Mouse (Mus musculus) forebrain, postnatal 0 days (tissue): Measurements from ENCODE around the gene Heatr5a. TPM values are rescaled to one million over a fixed set of nuclear protein-coding genes. Genes with fewer than 3 reads are reported as not detected.

Experiments used
- ATAC-seq: fragments of 200-750 bp; cut with Nextera tagmentation; 2 replicates; pipeline ENCODE4 v1.8.0; 2017; ENCODE audit warnings: mild to moderate bottlenecking, moderate library complexity
- DNase-seq: peaks from one replicate; pipeline ENCODE4 v3.0.0-alpha.2; 2015
- H3K27ac ChIP-seq: fragments of 300-500 bp; sonication (generic); 2 replicates; pipeline ENCODE4 v1.5.1; 2014; ENCODE audit warnings: low read depth, mild to moderate bottlenecking, antibody characterized with exemption, low read length, moderate library complexity, mixed read lengths
- H3K27me3 ChIP-seq: fragments of 300-500 bp; sonication (generic); 2 replicates; pipeline ENCODE4 v1.6.1; 2014; ENCODE audit warnings: mild to moderate bottlenecking, low read length, mixed read lengths; ENCODE audit not compliant: insufficient read depth
- H3K36me3 ChIP-seq: fragments of 300-500 bp; sonication (generic); 2 replicates; pipeline ENCODE4 v1.6.1; 2014; ENCODE audit warnings: mild to moderate bottlenecking, moderate library complexity; ENCODE audit not compliant: insufficient read depth
- H3K4me1 ChIP-seq: fragments of 300-500 bp; sonication (generic); 2 replicates; pipeline ENCODE4 v1.6.1; 2014; ENCODE audit warnings: antibody characterized with exemption; ENCODE audit not compliant: insufficient read depth
- H3K4me2 ChIP-seq: fragments of 300-500 bp; sonication (generic); 2 replicates; pipeline ENCODE4 v1.6.1; 2014; ENCODE audit warnings: low read depth, mild to moderate bottlenecking, moderate library complexity
- H3K4me3 ChIP-seq: fragments of 300-500 bp; sonication (generic); 2 replicates; pipeline ENCODE4 v1.5.1; 2014; ENCODE audit warnings: low read depth, low read length, mixed read lengths
- H3K9ac ChIP-seq: fragments of 300-500 bp; sonication (generic); 2 replicates; pipeline ENCODE4 v1.6.1; 2014; ENCODE audit warnings: mild to moderate bottlenecking
- H3K9me3 ChIP-seq: fragments of 300-500 bp; sonication (generic); 2 replicates; pipeline ENCODE4 v1.6.1; 2016; ENCODE audit warnings: low read length
- CTCF ChIP-seq: sonication (generic); IDR thresholded peaks from 2 replicates; pipeline ENCODE4 v1.5.1; 2016; ENCODE audit warnings: antibody characterized with exemption, control low read depth, low read depth
- WGBS: fragments of 180-500 bp; shearing (Covaris S2); extraction: QIAGEN DNeasy Blood & Tissue Kit; methylation state at CpG from one replicate; pipeline ENCODE4 v1.1.7; 2014; 5-methylcytosine and 5-hydroxymethylcytosine counted together
- polyA plus RNA-seq: library from polyadenylated mRNA; unstranded; fragments of >200 nt; fragmentation: Nextera tagmentation; extraction: Ambion mirVana; gene quantifications from 2 replicates; pipeline ENCODE4 v1.2.1, GENCODE M21; 2015
- total RNA-seq: library from RNA; depleted of rRNA; stranded (reverse); fragments of >200 nt; gene quantifications from 2 replicates; pipeline ENCODE4 v1.2.3, GENCODE M21; 2014

Gene Heatr5a
- total and polyA plus RNA-seq, 2 experiments from 2014 or later, result 2.0 to 15.0 TPM

DNA sequence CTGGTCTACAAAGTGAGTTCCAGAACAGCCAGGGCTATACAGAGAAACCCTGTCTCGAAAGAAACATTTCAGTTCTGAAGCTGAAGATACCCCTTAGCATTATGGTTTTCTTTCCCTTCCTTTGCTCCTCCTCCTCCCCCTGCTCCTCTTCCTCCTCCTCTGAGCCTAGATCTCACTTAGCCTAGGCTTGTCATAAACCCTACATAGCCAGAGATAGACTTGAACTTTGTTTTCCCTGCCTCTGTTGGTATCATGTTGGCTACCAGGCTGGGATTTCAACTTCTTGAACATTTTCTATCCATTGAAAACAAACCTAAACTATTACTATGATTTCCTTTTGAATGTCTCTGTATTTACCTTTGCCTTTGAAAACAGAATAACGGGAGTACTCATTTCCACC, 115.2 kb downstream of the Heatr5a start:
- H3K9me3 ChIP-seq, result no peaks in the 10 kb centered on the region
- TF ChIP-seq CTCF, result no peak
- no peak overlapping the region for H3K27ac ChIP-seq
- WGBS, result 94% methylated on average over 2 of the region's 2 CpGs
- ATAC-seq (no peak), DNase-seq (no peak)
- no peak overlapping the region for H3K9ac ChIP-seq
- H3K27me3 ChIP-seq, result no peaks in the 10 kb centered on the region
- H3K4me2 ChIP-seq, result no peak overlapping the region
- no peaks in the 10 kb centered on the region for H3K4me1 ChIP-seq
- no peak overlapping the region for H3K4me3 ChIP-seq
- no peaks in the 10 kb centered on the region for H3K36me3 ChIP-seq

DNA sequence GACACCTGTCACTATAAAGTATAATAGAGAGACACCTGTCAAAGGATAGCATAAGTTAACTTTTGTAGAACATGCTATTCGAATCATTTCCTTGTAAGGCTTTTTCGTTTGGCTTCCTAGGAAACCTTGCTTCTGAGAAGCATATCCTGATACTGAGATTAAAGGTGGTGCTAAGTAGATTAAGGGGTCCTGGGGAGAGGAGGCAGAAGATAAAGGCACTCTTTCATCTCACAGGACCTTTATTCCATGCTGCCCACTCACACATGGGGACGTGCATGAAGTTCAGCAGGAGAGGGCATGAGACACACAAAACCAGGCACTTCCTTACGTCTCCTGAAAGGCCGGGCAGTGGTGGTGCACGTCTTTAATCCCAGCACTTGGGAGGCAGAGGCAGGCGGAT, 115.7 kb downstream of the Heatr5a start:
- ATAC-seq, result no peak
- no peaks in the 10 kb centered on the region for H3K36me3 ChIP-seq
- no peak overlapping the region for H3K9ac ChIP-seq
- H3K9me3 ChIP-seq, result no peaks in the 10 kb centered on the region
- no peaks in the 10 kb centered on the region for H3K4me1 ChIP-seq
- 77% methylated on average over 7 of the region's 7 CpGs for WGBS
- H3K27ac ChIP-seq, result no peak overlapping the region
- DNase-seq, result no peak
- no peak overlapping the region for H3K4me2 ChIP-seq
- no peaks in the 10 kb centered on the region for H3K27me3 ChIP-seq
- H3K4me3 ChIP-seq, result no peak overlapping the region
- no peak for TF ChIP-seq CTCF

DNA sequence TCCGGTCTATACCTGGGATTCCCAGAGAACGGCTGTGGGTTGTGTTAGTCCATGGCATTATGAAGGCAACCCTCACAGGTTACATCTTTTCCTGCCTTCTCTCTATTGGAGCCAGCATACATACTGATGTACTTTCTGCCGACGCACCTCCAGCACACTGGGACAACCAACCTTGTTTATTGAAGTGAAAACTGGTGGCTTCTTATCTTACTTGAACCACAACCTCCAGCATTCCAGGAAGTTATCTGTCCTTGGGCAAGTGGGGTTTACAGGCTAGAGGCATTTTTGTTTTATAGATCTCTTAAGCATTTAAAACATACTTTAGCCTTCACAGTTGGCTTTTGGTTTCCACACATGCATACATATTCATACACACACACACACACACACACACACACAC, 119.5 kb downstream of the Heatr5a start:
- DNase-seq (no peak), ATAC-seq (no peak)
- H3K9ac ChIP-seq, result no peak overlapping the region
- 88% methylated on average over 4 of the region's 4 CpGs for WGBS
- no peaks in the 10 kb centered on the region for H3K27me3 ChIP-seq
- H3K4me1 ChIP-seq, result no peaks in the 10 kb centered on the region
- no peaks in the 10 kb centered on the region for H3K9me3 ChIP-seq
- no peak overlapping the region for H3K4me3 ChIP-seq
- no peaks in the 10 kb centered on the region for H3K36me3 ChIP-seq
- TF ChIP-seq CTCF, result no peak
- no peak overlapping the region for H3K4me2 ChIP-seq
- H3K27ac ChIP-seq, result no peak overlapping the region

DNA sequence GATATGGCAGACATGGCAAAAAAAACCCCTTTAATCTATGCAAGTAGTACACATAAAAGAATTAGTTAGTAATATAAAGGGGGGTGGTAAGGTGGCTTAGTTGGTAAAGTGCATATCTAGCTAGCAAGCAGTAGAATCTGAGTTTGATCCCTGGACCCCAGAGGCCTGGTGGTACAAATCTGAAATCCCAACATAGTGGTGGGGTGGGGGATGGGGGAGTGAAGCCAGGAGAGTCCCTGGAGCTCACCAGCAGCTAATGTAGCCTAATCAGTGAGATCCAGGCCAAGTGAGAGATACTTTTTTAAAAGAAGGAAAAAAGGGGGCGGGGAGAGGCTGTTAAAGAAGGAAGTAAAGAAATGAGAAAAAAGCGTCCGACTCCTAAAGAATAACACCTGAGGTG, 120.0 kb downstream of the Heatr5a start:
- H3K4me1 ChIP-seq, result no peaks in the 10 kb centered on the region
- no peak for TF ChIP-seq CTCF
- H3K27me3 ChIP-seq, result no peaks in the 10 kb centered on the region
- ATAC-seq (no peak), DNase-seq (no peak)
- H3K4me3 ChIP-seq, result no peak overlapping the region
- no peak overlapping the region for H3K27ac ChIP-seq
- H3K9me3 ChIP-seq, result no peaks in the 10 kb centered on the region
- no peak overlapping the region for H3K9ac ChIP-seq
- 93% methylated on average over 3 of the region's 3 CpGs for WGBS
- no peak overlapping the region for H3K4me2 ChIP-seq
- no peaks in the 10 kb centered on the region for H3K36me3 ChIP-seq

DNA sequence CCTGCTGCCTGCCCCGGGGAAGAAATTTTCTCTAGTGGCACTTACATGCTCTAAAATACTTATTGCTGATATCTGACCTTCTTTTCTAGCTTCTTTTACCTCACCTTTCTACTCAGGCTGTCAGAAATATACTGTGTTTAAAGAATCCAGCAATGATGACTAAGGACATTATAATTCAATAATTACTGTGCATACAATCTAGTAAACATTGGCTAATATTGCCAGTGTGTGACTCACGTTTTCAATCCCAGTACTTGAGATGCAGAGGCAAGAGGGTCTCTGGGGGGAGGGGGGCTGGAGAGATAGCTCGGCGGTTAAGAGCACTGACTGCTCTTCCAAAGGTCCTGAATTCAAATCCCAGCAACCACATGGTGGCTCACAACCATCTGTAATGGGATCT, 120.8 kb downstream of the Heatr5a start:
- no peak overlapping the region for H3K4me2 ChIP-seq
- no peaks in the 10 kb centered on the region for H3K9me3 ChIP-seq
- no peaks in the 10 kb centered on the region for H3K4me1 ChIP-seq
- H3K36me3 ChIP-seq, result no peaks in the 10 kb centered on the region
- H3K9ac ChIP-seq, result no peak overlapping the region
- H3K27me3 ChIP-seq, result no peaks in the 10 kb centered on the region
- H3K4me3 ChIP-seq, result no peak overlapping the region
- TF ChIP-seq CTCF, result no peak
- DNase-seq, result no peak
- ATAC-seq, result no peak
- 92% methylated on average over 4 of the region's 4 CpGs for WGBS
- no peak overlapping the region for H3K27ac ChIP-seq

DNA sequence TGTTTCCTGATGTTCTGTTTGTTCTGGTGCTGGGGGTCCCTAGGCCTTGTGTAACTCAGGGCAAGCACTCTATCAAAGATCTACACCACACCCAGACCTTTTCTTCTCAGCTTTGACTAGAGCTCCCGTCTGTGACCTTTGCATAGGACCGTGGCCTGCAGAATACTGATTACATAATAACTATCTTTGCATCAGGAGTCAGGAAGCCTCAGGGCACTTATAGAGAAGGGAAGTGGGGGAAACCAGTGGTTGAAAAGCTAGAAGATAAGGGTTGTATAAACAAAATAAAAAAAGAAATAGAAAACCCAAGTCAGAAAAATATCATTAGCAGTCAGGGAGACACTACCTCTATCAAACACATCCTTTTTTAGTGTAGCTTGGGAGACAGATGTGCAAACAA, 121.2 kb downstream of the Heatr5a start:
- no peak for TF ChIP-seq CTCF
- DNase-seq (no peak), ATAC-seq (no peak)
- Histone ChIP-seq H3K4me2 (no peak overlapping the region), H3K27ac (no peak overlapping the region), H3K4me3 (no peak overlapping the region), H3K27me3 (no peaks in the 10 kb centered on the region), H3K9ac (no peak overlapping the region), H3K4me1 (no peaks in the 10 kb centered on the region), H3K9me3 (no peaks in the 10 kb centered on the region), H3K36me3 (no peaks in the 10 kb centered on the region)
- 90% methylated on average over 2 of the region's 2 CpGs for WGBS

DNA sequence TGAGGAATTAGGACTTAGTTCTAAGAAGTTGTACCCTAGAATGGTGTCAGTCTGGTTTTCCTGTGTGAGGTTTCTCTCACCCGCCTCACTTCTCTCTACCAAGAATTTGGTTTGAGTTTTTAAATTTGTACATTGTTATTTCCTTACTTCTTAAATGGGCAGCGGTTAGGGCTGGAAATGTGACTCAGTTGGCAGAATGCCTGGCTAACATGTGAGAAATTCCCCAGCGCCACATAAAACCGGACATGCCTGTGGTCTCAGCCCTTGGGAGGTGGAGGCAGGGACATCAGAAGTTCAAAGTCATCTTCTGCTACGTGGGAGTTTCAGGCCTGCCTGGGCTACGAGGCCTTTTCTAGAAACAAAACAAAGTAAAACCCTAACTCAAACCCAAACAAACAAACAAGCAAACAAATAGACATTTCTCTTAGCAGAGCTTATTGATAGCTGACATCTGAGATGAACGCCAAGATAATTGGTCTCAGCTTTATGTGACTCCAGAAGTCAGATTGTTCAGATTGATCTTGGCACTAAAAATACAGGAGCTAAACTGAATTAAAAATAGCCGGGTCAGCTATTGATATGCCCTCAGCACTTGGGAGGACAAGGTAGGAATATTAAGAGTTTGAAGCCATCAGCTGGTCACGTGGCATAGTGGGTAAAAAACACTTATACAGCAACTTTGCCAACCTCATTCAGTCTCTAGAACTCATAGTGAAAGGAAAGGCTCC, 123.0 kb downstream of the Heatr5a start:
- H3K27me3 ChIP-seq, result no peaks in the 10 kb centered on the region
- WGBS, result 87% methylated on average over 9 of the region's 9 CpGs
- no peak overlapping the region for H3K4me2 ChIP-seq
- no peak for ATAC-seq
- no peak for TF ChIP-seq CTCF
- DNase-seq, result no peak
- H3K27ac ChIP-seq, result no peak overlapping the region
- peaks cover 9% of the 10 kb centered on the region; the same call in 1 of the 2 replicates for H3K4me1 ChIP-seq
- H3K9ac ChIP-seq, result no peak overlapping the region
- H3K36me3 ChIP-seq, result no peaks in the 10 kb centered on the region
- H3K9me3 ChIP-seq, result no peaks in the 10 kb centered on the region
- H3K4me3 ChIP-seq, result no peak overlapping the region
